Mouse (Mus musculus) liver, postnatal 0 days (tissue): ENCODE measurements around the gene H1f0. TPM values are rescaled to one million over a fixed set of nuclear protein-coding genes. Genes with fewer than 3 reads are reported as not detected.

Source experiments
- ATAC-seq: fragments of 200-750 bp; cut with Nextera tagmentation; 2 replicates; pipeline ENCODE4 v1.8.0; 2017; ENCODE audit warnings: mild to moderate bottlenecking, moderate library complexity
- DNase-seq: peaks from one replicate; pipeline ENCODE4 v3.0.0-alpha.2; 2016
- H3K27ac ChIP-seq: fragments of 300-500 bp; sonication (generic); 2 replicates; pipeline ENCODE4 v1.5.1; 2014; ENCODE audit warnings: antibody characterized with exemption, moderate library complexity, mild to moderate bottlenecking, low read depth
- H3K27me3 ChIP-seq: fragments of 300-500 bp; sonication (generic); 2 replicates; pipeline ENCODE4 v1.6.1; 2014; ENCODE audit warnings: low read length, control low read depth, mixed read lengths; ENCODE audit not compliant: insufficient read depth
- H3K36me3 ChIP-seq: fragments of 300-500 bp; sonication (generic); replicated peaks from 2 replicates; pipeline ENCODE4 v1.6.1; 2014; ENCODE audit warnings: mild to moderate bottlenecking, control low read depth, low read length, moderate library complexity, mixed read lengths; ENCODE audit not compliant: insufficient read depth
- H3K4me1 ChIP-seq: fragments of 300-500 bp; sonication (generic); 2 replicates; pipeline ENCODE4 v1.6.1; 2014; ENCODE audit warnings: antibody characterized with exemption, mild to moderate bottlenecking, control low read depth; ENCODE audit not compliant: insufficient read depth
- H3K4me2 ChIP-seq: fragments of 300-500 bp; sonication (generic); 2 replicates; pipeline ENCODE4 v1.6.1; 2014; ENCODE audit warnings: low read depth, mild to moderate bottlenecking, low read length, moderate library complexity, mixed read lengths
- H3K4me3 ChIP-seq: fragments of 300-500 bp; sonication (generic); 2 replicates; pipeline ENCODE4 v1.5.1; 2014; ENCODE audit warnings: low read depth, low read length
- H3K9ac ChIP-seq: fragments of 300-500 bp; sonication (generic); replicated peaks from 2 replicates; pipeline ENCODE4 v1.6.1; 2014; ENCODE audit warnings: mild to moderate bottlenecking, moderate library complexity
- H3K9me3 ChIP-seq: fragments of 300-500 bp; sonication (generic); 2 replicates; pipeline ENCODE4 v1.6.1; 2016; ENCODE audit warnings: mild to moderate bottlenecking, control low read depth, low read length, mixed read lengths
- CTCF ChIP-seq: sonication (generic); IDR thresholded peaks from 2 replicates; pipeline ENCODE4 v1.5.1; 2016; ENCODE audit warnings: antibody characterized with exemption, low read depth
- EP300 ChIP-seq: IDR thresholded peaks from 2 replicates; pipeline ENCODE4 v1.6.1; 2016; ENCODE audit warnings: antibody characterized with exemption, low read depth, mild to moderate bottlenecking
- WGBS: fragments of 180-500 bp; shearing (Covaris S2); extraction: QIAGEN DNeasy Blood & Tissue Kit; methylation state at CpG from one replicate; pipeline ENCODE4 v1.1.7; 2014; ENCODE audit not compliant: insufficient replicate concordance; 5-methylcytosine and 5-hydroxymethylcytosine counted together
- polyA plus RNA-seq: library from polyadenylated mRNA; unstranded; fragments of >200 nt; fragmentation: Nextera tagmentation; extraction: Ambion mirVana; gene quantifications from 2 replicates; pipeline ENCODE4 v1.2.1, GENCODE M21; 2015

H1f0 gene
- polyA plus RNA-seq, 1 experiment from 2014 or later, result 125 TPM

DNA sequence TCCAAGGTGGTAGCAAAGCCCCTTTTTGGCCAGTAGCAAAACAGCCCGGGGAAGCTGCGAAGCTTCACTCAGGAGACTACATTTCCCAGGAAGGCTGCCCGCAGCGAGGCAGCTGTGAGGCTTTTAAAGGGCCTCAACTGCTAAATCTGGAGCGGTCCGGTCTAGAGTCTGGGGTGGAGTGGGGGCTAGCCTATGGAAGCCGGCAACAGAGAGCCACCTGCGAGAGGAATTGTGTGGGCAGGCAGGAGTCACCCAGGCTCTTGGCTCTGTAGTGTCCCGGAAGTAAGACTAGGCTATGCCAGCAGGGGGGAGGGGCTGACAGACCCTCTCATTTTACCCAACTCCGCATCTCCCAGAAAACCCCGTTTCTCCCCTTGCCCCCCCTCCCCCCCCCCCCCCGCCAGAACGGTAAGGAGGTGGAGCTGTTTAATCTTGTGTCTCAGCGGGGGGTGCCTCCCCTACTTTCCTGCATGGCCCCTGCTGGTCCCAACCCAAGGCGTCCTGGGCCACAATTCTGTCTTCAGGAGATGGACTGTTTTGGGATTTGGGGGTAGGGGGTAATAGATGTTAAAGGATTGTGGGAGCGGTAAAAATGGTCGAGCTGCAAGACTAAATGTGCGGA lies 2.5 kb upstream of the H1f0 start:
- peak overlapping the region; percentile 94 for H3K27ac ChIP-seq
- WGBS, result 25% methylated on average over 16 of the region's 18 CpGs

DNA sequence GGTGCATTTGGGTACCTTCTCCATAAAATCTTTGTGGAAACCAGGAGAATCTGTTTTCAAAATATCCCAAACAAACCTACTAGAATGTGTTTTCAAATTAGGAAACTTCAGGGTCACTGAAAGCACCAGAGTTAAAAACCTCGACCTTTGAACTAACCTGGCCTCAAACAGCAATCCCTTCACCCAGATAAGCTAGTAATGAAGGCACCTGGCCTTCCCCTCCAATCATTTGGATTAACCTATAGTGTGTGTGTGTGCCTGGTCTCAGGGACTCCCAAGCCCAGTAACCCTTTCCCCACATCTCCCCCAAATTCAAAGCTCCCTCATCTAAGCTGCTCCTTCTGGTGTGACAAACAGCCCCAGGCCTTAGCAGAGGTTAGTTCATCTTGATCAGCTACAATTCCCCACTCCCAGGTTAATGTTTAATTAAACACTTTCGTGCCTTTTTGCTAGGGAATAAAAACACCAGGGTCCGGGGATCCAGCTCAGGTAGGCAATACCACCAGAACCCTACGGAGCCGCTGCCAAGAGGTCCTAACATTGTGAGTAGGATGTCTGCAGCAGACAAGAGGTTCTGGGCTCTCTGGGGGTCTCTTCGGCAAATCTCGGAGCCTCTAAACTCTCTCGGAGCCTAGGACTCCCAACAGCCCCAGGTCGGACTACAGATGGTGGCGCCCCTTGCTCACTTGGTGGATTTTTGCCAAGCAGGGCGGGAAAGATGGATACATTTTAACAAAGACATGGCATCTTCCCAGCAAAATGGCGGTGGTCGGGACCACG lies 1.5 kb upstream of the H1f0 start:
- peak overlapping the region; percentile 64 for H3K4me3 ChIP-seq
- peak overlapping the region; percentile 94 for H3K27ac ChIP-seq
- no peaks in the 10 kb centered on the region for H3K9me3 ChIP-seq
- DNase-seq (peak; percentile 49), ATAC-seq (peak; percentile 2; the same call in 1 of the 2 replicates)
- peak overlapping the region; percentile 77 for H3K4me2 ChIP-seq
- H3K36me3 ChIP-seq, result no peaks in the 10 kb centered on the region
- peaks cover 25% of the 10 kb centered on the region for H3K27me3 ChIP-seq
- TF ChIP-seq CTCF (no peak), EP300 (no peak)
- H3K4me1 ChIP-seq, result peaks cover 34% of the 10 kb centered on the region
- H3K9ac ChIP-seq, result peak overlapping the region; percentile 89
- 48% methylated on average over 14 of the region's 14 CpGs for WGBS

More for the DNA sequence above, 2.5 kb upstream of the H1f0 start:
- H3K9me3 ChIP-seq, result no peaks in the 10 kb centered on the region
- H3K4me1 ChIP-seq, result peaks cover 31% of the 10 kb centered on the region
- H3K36me3 ChIP-seq, result no peaks in the 10 kb centered on the region
- H3K4me3 ChIP-seq, result no peak overlapping the region
- ATAC-seq (no peak), DNase-seq (no peak)
- H3K4me2 ChIP-seq, result peak overlapping the region; percentile 77
- peaks cover 22% of the 10 kb centered on the region for H3K27me3 ChIP-seq
- TF ChIP-seq EP300 (no peak), CTCF (no peak)
- peak overlapping the region; percentile 32; the same call in 1 of the 2 replicates for H3K9ac ChIP-seq

DNA sequence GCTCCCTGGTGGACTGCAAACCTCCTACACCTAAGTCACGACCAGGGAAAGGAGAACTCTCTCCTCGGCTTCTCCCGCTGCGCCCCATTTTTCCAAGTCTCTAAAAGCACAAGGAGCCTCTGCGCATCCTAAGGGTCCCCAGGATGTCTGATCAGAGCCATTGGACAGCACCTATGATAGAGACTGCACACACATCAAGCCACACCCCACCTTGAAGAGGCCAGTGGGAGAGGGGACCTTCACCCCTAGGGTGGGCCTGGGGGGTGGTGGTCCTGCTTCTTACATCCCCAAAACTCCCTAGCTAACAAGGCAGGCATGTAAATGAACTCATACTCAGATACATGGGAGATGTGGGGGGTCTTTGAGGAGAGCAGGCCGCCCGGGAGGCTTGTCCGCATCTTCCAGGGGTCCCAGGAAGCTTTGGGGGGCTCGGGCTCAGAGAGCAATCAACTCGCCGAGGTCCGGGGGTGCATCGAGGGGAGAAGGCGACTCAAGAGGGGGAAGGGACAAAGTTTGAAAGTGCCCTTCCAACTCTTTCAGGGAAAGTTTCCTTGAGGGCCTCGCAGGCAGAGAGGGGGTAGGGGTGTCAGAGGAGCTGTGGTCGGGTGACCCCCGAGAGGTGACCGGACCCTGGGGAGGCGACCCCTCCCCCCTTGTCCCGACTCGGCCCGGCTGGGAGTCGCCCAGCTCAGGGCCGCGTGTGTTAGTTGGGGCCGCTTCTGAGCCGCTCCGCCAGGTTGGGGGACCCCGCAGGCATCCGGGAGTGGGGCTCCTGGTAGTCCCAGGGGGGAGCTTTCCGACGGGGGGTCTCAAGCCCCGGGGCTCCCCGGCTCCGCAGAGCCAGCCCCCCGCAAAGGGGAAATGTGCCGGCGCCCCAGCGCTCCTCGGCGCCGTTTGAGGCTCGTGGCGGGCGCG lies 702 bp upstream of the H1f0 start:
- no peak for ATAC-seq
- Histone ChIP-seq H3K4me2 (peak overlapping the region; percentile 77), H3K36me3 (no peaks in the 10 kb centered on the region), H3K4me1 (peaks cover 30% of the 10 kb centered on the region), H3K27me3 (peaks cover 25% of the 10 kb centered on the region), H3K27ac (peak overlapping the region; percentile 94), H3K4me3 (peak overlapping the region; percentile 64), H3K9me3 (no peaks in the 10 kb centered on the region), H3K9ac (peak overlapping the region; percentile 89)
- DNase-seq, result peak; percentile 49
- 7% methylated on average over 40 of the region's 46 CpGs for WGBS
- TF ChIP-seq CTCF (no peak), EP300 (no peak)

DNA sequence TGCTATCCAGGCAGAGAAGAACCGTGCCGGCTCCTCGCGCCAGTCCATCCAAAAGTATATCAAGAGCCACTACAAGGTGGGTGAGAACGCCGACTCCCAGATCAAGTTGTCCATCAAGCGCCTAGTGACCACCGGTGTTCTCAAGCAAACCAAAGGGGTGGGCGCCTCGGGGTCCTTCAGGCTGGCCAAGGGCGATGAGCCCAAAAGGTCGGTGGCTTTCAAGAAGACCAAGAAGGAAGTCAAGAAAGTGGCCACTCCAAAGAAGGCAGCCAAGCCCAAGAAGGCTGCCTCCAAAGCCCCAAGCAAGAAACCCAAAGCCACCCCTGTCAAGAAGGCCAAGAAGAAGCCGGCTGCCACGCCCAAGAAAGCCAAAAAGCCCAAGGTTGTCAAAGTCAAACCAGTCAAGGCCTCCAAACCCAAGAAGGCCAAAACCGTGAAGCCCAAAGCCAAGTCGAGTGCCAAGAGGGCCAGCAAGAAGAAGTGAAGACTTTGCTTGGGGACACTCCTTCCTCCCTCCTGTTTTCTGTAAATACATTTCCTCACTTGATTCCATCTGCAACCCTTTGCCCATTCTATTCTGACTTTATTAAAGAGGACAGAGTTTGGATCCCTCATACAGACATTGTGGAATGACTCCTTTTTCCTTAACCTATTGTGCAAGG lies 704 bp downstream of the H1f0 start:
- no peaks in the 10 kb centered on the region for H3K36me3 ChIP-seq
- 26% methylated on average over 16 of the region's 16 CpGs for WGBS
- H3K9ac ChIP-seq, result peak overlapping the region; percentile 89
- DNase-seq (no peak), ATAC-seq (no peak)
- no peak for TF ChIP-seq EP300
- no peak for TF ChIP-seq CTCF
- peak overlapping the region; percentile 94 for H3K27ac ChIP-seq
- no peaks in the 10 kb centered on the region for H3K9me3 ChIP-seq
- peaks cover 25% of the 10 kb centered on the region for H3K27me3 ChIP-seq
- H3K4me3 ChIP-seq, result peak overlapping the region; percentile 64
- peak overlapping the region; percentile 77 for H3K4me2 ChIP-seq
- H3K4me1 ChIP-seq, result peaks cover 25% of the 10 kb centered on the region

DNA sequence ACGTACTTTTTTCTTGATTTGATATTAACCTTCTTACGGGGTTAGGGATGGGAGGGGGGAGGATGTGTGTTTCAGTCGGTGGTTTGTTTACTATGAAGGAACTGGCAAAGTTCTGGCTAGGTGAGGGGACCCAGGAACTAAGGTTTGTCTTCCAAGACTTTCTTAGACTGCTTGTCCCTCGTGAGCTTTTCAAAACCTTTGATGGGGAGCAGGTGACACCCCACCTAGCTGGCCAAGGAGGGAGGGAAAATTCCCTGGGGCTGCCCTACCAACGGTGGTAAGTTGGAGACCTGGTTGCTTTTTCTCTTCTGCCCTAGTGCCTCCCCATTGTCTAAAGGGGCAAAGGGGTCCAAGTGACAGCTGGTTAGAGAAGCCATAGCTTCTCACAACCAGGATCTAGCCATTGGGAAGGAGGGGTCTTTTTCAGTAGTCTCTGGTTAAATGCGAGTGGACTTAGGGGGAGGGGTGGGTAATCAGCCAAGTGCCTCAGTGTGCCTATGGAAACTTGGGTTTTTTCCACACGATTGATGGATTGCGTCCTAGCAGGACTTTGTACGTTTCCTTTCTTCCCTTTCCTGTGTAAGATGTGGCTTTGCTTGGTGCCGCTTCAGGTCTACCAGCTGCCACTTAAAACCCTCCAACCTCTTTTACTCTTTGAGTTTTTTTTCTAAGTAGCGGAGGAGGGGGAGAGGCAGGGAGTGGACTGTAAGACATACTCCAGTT lies 1.4 kb downstream of the H1f0 start:
- peak overlapping the region; percentile 94 for H3K27ac ChIP-seq
- no peak for TF ChIP-seq CTCF
- no peak for TF ChIP-seq EP300
- H3K4me3 ChIP-seq, result peak overlapping the region; percentile 64
- peak overlapping the region; percentile 77 for H3K4me2 ChIP-seq
- peaks cover 25% of the 10 kb centered on the region for H3K4me1 ChIP-seq
- no peak for DNase-seq
- peaks cover 25% of the 10 kb centered on the region for H3K27me3 ChIP-seq
- H3K9ac ChIP-seq, result peak overlapping the region; percentile 89
- no peaks in the 10 kb centered on the region; the same call in 1 of the 2 replicates for H3K36me3 ChIP-seq
- H3K9me3 ChIP-seq, result no peaks in the 10 kb centered on the region
- WGBS, result 10% methylated on average over 11 of the region's 11 CpGs
- no peak for ATAC-seq
